In the genomic region with DNA sequence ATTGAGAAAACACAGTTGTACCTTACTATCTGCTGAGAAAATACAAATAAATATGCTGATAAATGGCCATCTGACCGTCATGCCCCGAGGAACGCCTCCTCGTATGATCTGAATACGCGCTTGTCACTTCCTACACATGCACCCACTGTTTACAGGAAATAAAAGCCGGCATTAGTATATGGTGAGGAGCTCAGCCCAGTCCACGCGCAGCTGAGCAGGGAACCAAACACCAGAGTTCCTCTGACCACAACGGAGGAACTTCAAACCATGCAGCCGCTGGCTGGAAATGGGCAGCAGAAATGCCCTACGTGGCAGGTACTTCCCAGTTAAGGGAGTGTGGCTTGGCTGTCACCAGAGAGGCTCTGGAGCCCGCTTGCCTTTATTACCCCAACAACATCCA, we compare ENCODE assay signal across 27 mouse cellular contexts. TPM values are rescaled to one million over a fixed set of nuclear protein-coding genes. Genes with fewer than 3 reads are reported as not detected.
DNase-seq lines count a peak whose midpoint lies in the region; ATAC-seq lines count a peak whose summit lies in the region.
"Had no signal": no experiment of that assay in that cellular context is flagged by ENCODE, and none has a peak within 500 bp of the region (broad histone marks: within the 10 kb centered on the region; RNA-seq: fewer than 3 reads in every experiment).

No protein-coding gene starts in this region.

- ATAC-seq in CD4-positive, CD25-positive, alpha-beta regulatory T cell, adult 4 months, result peak; percentile 57
- peak; percentile 80 for ATAC-seq in common myeloid progenitor, adult 5-6 weeks (replicated peaks; ENCODE audit: low read depth, poor library complexity, severe bottlenecking)
- peak; percentile 74 to 81 for ATAC-seq in hematopoietic stem cell, adult 5-6 weeks (replicated peaks in 1 of 2; ENCODE audit: insufficient read depth in 1 of 2, low FRiP score in 2 of 2, low TSS enrichment in 1 of 2, low read depth in 1 of 2, poor library complexity in 2 of 2, severe bottlenecking in 2 of 2)
- peak; percentile 72 for ATAC-seq in megakaryocyte, adult 5-6 weeks (ENCODE audit: poor library complexity, severe bottlenecking)

- DNase-seq in natural killer cell, adult 2 months (ENCODE audit: low spot score in 2 of 2), result peak; percentile 23 to 31

RNA-seq across cellular contexts. Expression of gene Gm10428, which starts 3.5 kb away (rescaled TPM):
- not detected for polyA plus RNA-seq in CD4-positive, CD25-positive, alpha-beta regulatory T cell, adult 4 months (2017; shearing (Covaris generic))
- not detected in 2 replicates for total RNA-seq in common myeloid progenitor, adult 5-6 weeks (2017)
- total RNA-seq in hematopoietic stem cell, adult 5-6 weeks (2017), result not detected in 2 replicates
- total RNA-seq in megakaryocyte, adult 5-6 weeks (2015), result not detected in 2 replicates
- not detected in 2 replicates for total RNA-seq in megakaryocyte, adult 5-6 weeks (2017)
- total RNA-seq: adrenal gland, adult 18-20 months; adrenal gland, postnatal 10 days; adrenal gland, postnatal 36 days; forebrain, postnatal 0 days; gastrocnemius, adult 2 months; gastrocnemius, postnatal 14 days; gastrocnemius, postnatal 4 days; heart, adult 2 months; heart, postnatal 14 days; heart, postnatal 4 days; MEL had no signal
- polyA plus RNA-seq: embryonic facial prominence, embryonic 12.5 days; embryonic facial prominence, embryonic 15.5 days; forebrain, embryonic 11.5 days; forebrain, embryonic 14.5 days; forebrain, postnatal 0 days; frontal cortex, adult 2 months; heart, adult 2 months; heart, embryonic 10.5 days; heart, embryonic 13.5 days; heart, embryonic 16.5 days; hindbrain, embryonic 12.5 days; hindbrain, embryonic 15.5 days; intestine, embryonic 16.5 days had no signal

RNA-seq across cellular contexts. Expression of gene Zfp287, which starts 17.7 kb away (rescaled TPM):
- 10 to 100 TPM; 16.9 to 20.4 TPM for polyA plus RNA-seq in CD4-positive, CD25-positive, alpha-beta regulatory T cell, adult 4 months (2017; shearing (Covaris generic))
- total RNA-seq in common myeloid progenitor, adult 5-6 weeks (2017), result 1.6 and 3.9 TPM in 2 replicates
- total RNA-seq in hematopoietic stem cell, adult 5-6 weeks (2017), result 7.3 and 9.6 TPM in 2 replicates
- 2.9 TPM in 2 replicates for total RNA-seq in megakaryocyte, adult 5-6 weeks (2015)
- total RNA-seq in megakaryocyte, adult 5-6 weeks (2017), result 2.3 and 2.7 TPM in 2 replicates
- total RNA-seq: MEL had no signal

RNA-seq across cellular contexts. Expression of gene Zfp286, which starts 39.8 kb away (rescaled TPM):
- polyA plus RNA-seq in CD4-positive, CD25-positive, alpha-beta regulatory T cell, adult 4 months (2017; shearing (Covaris generic)), result 1 to 10 TPM; 3.8 to 4.3 TPM
- total RNA-seq in common myeloid progenitor, adult 5-6 weeks (2017), result 4.2 and 5.1 TPM in 2 replicates
- total RNA-seq in hematopoietic stem cell, adult 5-6 weeks (2017), result 7.8 and 9.7 TPM in 2 replicates
- total RNA-seq in megakaryocyte, adult 5-6 weeks (2015), result 0.18 and 0.33 TPM in 2 replicates
- total RNA-seq in megakaryocyte, adult 5-6 weeks (2017), result 0.29 and 0.69 TPM in 2 replicates
- total RNA-seq: MEL had no signal

Comparison
In these comparisons a context has a peak if more than half of its experiments do, and no peak if none do; other contexts are left out.
1. Peak in every context shown above with its lines: DNase-seq and ATAC-seq.